ENCODE assay signal across 33 mouse cellular contexts in genomic region chr6:25736533-25736932, GRCm38 (mm10). TPM values are rescaled to one million over a fixed set of nuclear protein-coding genes. Genes with fewer than 3 reads are reported as not detected.
DNase-seq lines count a peak whose midpoint lies in the region; ATAC-seq and TF ChIP-seq lines count a peak whose summit lies in the region.
"Had no signal": no experiment of that assay in that cellular context is flagged by ENCODE, and none has a peak within 500 bp of the region (broad histone marks: within the 10 kb centered on the region; RNA-seq: fewer than 3 reads in every experiment).

No protein-coding gene starts in this region.

- H3K27me3 ChIP-seq in midbrain, postnatal 0 days (ENCODE audit: insufficient read depth, low read length): no peaks in the 10 kb centered on the region
- H3K27me3 ChIP-seq in midbrain, embryonic 16.5 days (ENCODE audit: control insufficient read depth, insufficient read depth, low read depth, low read length): no peaks in the 10 kb centered on the region
- H3K27me3 ChIP-seq in hindbrain, embryonic 12.5 days: no peaks in the 10 kb centered on the region
- H3K27me3 ChIP-seq in neural tube, embryonic 14.5 days (ENCODE audit: control insufficient read depth, insufficient read depth, low read length): no peaks in the 10 kb centered on the region
- H3K27me3 ChIP-seq: forebrain, embryonic 15.5 days; heart, embryonic 15.5 days; limb, embryonic 15.5 days; liver, embryonic 13.5 days had no signal

- ATAC-seq in midbrain, postnatal 0 days (ENCODE audit: low FRiP score): no peak
- ATAC-seq in midbrain, embryonic 16.5 days: no peak
- ATAC-seq in hindbrain, embryonic 12.5 days (ENCODE audit: low FRiP score): peak; percentile 61; the same call in 1 of the 2 replicates
- ATAC-seq in neural tube, embryonic 14.5 days (ENCODE audit: low read depth): peak; percentile 70; the same call in 1 of the 2 replicates
- ATAC-seq: activated CD4-positive, CD25-positive, alpha-beta regulatory T cell, adult 4 months; forebrain, embryonic 15.5 days had no signal

- peak; percentile 27 for DNase-seq in midbrain, postnatal 0 days (ENCODE audit: low spot score)
- DNase-seq in brain, embryonic 14.5 days (ENCODE audit: low read depth): peak; percentile 32
- DNase-seq in thymus, postnatal 4 days: no peak
- DNase-seq: adrenal gland, adult 2 months; B cell, adult 2 months; cerebellum, adult 8-10 months; cerebellum, postnatal 25 days; gastrocnemius, postnatal 25 days; heart, postnatal 36 days; kidney, adult 11 months; kidney, postnatal 14 days; layer of hippocampus, adult 9-11 months; liver, embryonic 13.5 days; lung, adult 18-20 months; lung, postnatal 10 days; right cerebral cortex, adult 18-20 months; right cerebral cortex, postnatal 4 days; thymus, adult 18-20 months; thymus, postnatal 36 days had no signal

- no peak overlapping the region for H3K9ac ChIP-seq in midbrain, postnatal 0 days (replicated peaks; ENCODE audit: low read length, poor library complexity, severe bottlenecking)
- no peak overlapping the region for H3K9ac ChIP-seq in midbrain, embryonic 16.5 days (ENCODE audit: low read depth, low read length)
- H3K9ac ChIP-seq in hindbrain, embryonic 12.5 days: no peak overlapping the region
- no peak overlapping the region for H3K9ac ChIP-seq in neural tube, embryonic 14.5 days (replicated peaks; ENCODE audit: low read depth, low read length)
- H3K9ac ChIP-seq: forebrain, embryonic 15.5 days; heart, embryonic 15.5 days; limb, embryonic 15.5 days; liver, embryonic 13.5 days had no signal

- no peak overlapping the region for H3K4me3 ChIP-seq in midbrain, postnatal 0 days (ENCODE audit: low read depth, low read length)
- no peak overlapping the region for H3K4me3 ChIP-seq in midbrain, embryonic 16.5 days (ENCODE audit: low read depth, low read length)
- no peak overlapping the region for H3K4me3 ChIP-seq in hindbrain, embryonic 12.5 days
- no peak overlapping the region for H3K4me3 ChIP-seq in neural tube, embryonic 14.5 days (ENCODE audit: low read depth, low read length)
- H3K4me3 ChIP-seq: forebrain, embryonic 10.5 days; forebrain, embryonic 15.5 days; heart, embryonic 10.5 days; heart, embryonic 15.5 days; limb, embryonic 10.5 days; limb, embryonic 15.5 days; liver, embryonic 13.5 days had no signal

- H3K4me1 ChIP-seq in midbrain, postnatal 0 days (ENCODE audit: insufficient read depth, low read length): no peaks in the 10 kb centered on the region
- no peaks in the 10 kb centered on the region for H3K4me1 ChIP-seq in midbrain, embryonic 16.5 days (ENCODE audit: control insufficient read depth, insufficient read depth, low read length)
- H3K4me1 ChIP-seq in hindbrain, embryonic 12.5 days: no peaks in the 10 kb centered on the region
- no peaks in the 10 kb centered on the region for H3K4me1 ChIP-seq in neural tube, embryonic 14.5 days (ENCODE audit: control insufficient read depth, insufficient read depth, low read length)
- H3K4me1 ChIP-seq: forebrain, embryonic 10.5 days; forebrain, embryonic 15.5 days; heart, embryonic 10.5 days; heart, embryonic 15.5 days; limb, embryonic 10.5 days; limb, embryonic 15.5 days; liver, embryonic 13.5 days had no signal

- TF ChIP-seq POLR2A in brain, embryonic 14.5 days (IDR thresholded peaks at IDR 0.05; ENCODE audit: borderline replicate concordance, extremely low read depth, insufficient read depth, insufficient read length, poor library complexity, severe bottlenecking): no peak

- H3K4me2 ChIP-seq in midbrain, postnatal 0 days (ENCODE audit: low read depth, low read length, poor library complexity, severe bottlenecking): no peak overlapping the region
- no peak overlapping the region for H3K4me2 ChIP-seq in midbrain, embryonic 16.5 days (ENCODE audit: low read length)
- H3K4me2 ChIP-seq in hindbrain, embryonic 12.5 days (replicated peaks): no peak overlapping the region
- no peak overlapping the region for H3K4me2 ChIP-seq in neural tube, embryonic 14.5 days (ENCODE audit: low read depth, low read length)
- H3K4me2 ChIP-seq: forebrain, embryonic 15.5 days; heart, embryonic 15.5 days; limb, embryonic 15.5 days; liver, embryonic 13.5 days had no signal

- H3K27ac ChIP-seq in midbrain, postnatal 0 days (ENCODE audit: low read depth, low read length): no peak overlapping the region
- H3K27ac ChIP-seq in midbrain, embryonic 16.5 days (ENCODE audit: low read length): no peak overlapping the region
- H3K27ac ChIP-seq in hindbrain, embryonic 12.5 days: no peak overlapping the region
- H3K27ac ChIP-seq in neural tube, embryonic 14.5 days (ENCODE audit: low read depth, low read length): no peak overlapping the region
- H3K27ac ChIP-seq: forebrain, embryonic 10.5 days; forebrain, embryonic 15.5 days; heart, embryonic 10.5 days; heart, embryonic 15.5 days; limb, embryonic 10.5 days; limb, embryonic 15.5 days; liver, embryonic 13.5 days; macrophage; stomach, postnatal 0 days had no signal

- no peaks in the 10 kb centered on the region for H3K36me3 ChIP-seq in midbrain, postnatal 0 days (ENCODE audit: insufficient read depth, low read length)
- H3K36me3 ChIP-seq in midbrain, embryonic 16.5 days (ENCODE audit: control insufficient read depth, insufficient read depth, low read length): no peaks in the 10 kb centered on the region; the same call in 1 of the 2 replicates
- no peaks in the 10 kb centered on the region for H3K36me3 ChIP-seq in hindbrain, embryonic 12.5 days
- no peaks in the 10 kb centered on the region for H3K36me3 ChIP-seq in neural tube, embryonic 14.5 days (ENCODE audit: control insufficient read depth, insufficient read depth, low read length)
- H3K36me3 ChIP-seq: forebrain, embryonic 15.5 days; heart, embryonic 10.5 days; heart, embryonic 15.5 days; limb, embryonic 10.5 days; limb, embryonic 15.5 days; liver, embryonic 13.5 days had no signal

- H3K9me3 ChIP-seq in midbrain, postnatal 0 days (ENCODE audit: low read length): no peaks in the 10 kb centered on the region
- H3K9me3 ChIP-seq in midbrain, embryonic 16.5 days (replicated peaks; ENCODE audit: control insufficient read depth, low read length, poor library complexity, severe bottlenecking): no peaks in the 10 kb centered on the region
- no peaks in the 10 kb centered on the region for H3K9me3 ChIP-seq in hindbrain, embryonic 12.5 days (replicated peaks)
- no peaks in the 10 kb centered on the region for H3K9me3 ChIP-seq in neural tube, embryonic 14.5 days (ENCODE audit: control insufficient read depth, low read length)
- H3K9me3 ChIP-seq: forebrain, embryonic 10.5 days; forebrain, embryonic 15.5 days; heart, embryonic 10.5 days; heart, embryonic 15.5 days; limb, embryonic 10.5 days; limb, embryonic 15.5 days; liver, embryonic 13.5 days had no signal

- no peak for TF ChIP-seq CTCF in midbrain, postnatal 0 days (IDR thresholded peaks at IDR 0.05)
- TF ChIP-seq CTCF in brain, embryonic 14.5 days (IDR thresholded peaks at IDR 0.05; ENCODE audit: borderline replicate concordance, extremely low read depth, insufficient read depth, insufficient read length): no peak

RNA-seq across cellular contexts. Expression of gene Gpr37, which starts 46.0 kb away (rescaled TPM):
- total RNA-seq in midbrain, postnatal 0 days (2014; rRNA removed): 6.9 and 8.4 TPM in 2 replicates
- 6.5 and 6.9 TPM in 2 replicates for polyA plus RNA-seq in midbrain, postnatal 0 days (2015; fragmentation: Nextera tagmentation; extraction: Ambion mirVana)
- 5.2 and 7.0 TPM in 2 replicates for polyA plus RNA-seq in midbrain, embryonic 16.5 days (2015; fragmentation: Nextera tagmentation; extraction: Ambion mirVana)
- polyA plus RNA-seq in brain, embryonic 14.5 days (2012; rRNA removed): 2.4 and 4.0 TPM in 2 replicates
- 4.0 and 4.8 TPM in 2 replicates for polyA plus RNA-seq in hindbrain, embryonic 12.5 days (2016; fragmentation: Nextera tagmentation; extraction: Ambion mirVana)
- polyA plus RNA-seq in neural tube, embryonic 14.5 days (2014; fragmentation: Nextera tagmentation; extraction: Ambion mirVana): 3.6 and 5.8 TPM in 2 replicates
- total RNA-seq: gastrocnemius, postnatal 25 days; heart, postnatal 36 days; megakaryocyte-erythroid progenitor cell, adult 5-6 weeks; monocyte, adult 5-6 weeks had no signal
- polyA plus RNA-seq: activated CD4-positive, CD25-positive, alpha-beta regulatory T cell, adult 4 months; macrophage had no signal

Comparison
In these comparisons a context has a peak if more than half of its experiments do, and no peak if none do; other contexts are left out.
1. ATAC-seq: peak in hindbrain, embryonic 12.5 days (single experiment) and neural tube, embryonic 14.5 days (single experiment); none in midbrain, postnatal 0 days (single experiment) and midbrain, embryonic 16.5 days (single experiment).